Mouse (Mus musculus): ENCODE data around the gene Ctsk.

Gene Ctsk

GRCm38 (mm10) chr3:95499024-95499423 is at the start of gene Ctsk:
TSS of gene Ctsk (plus strand) at chr3:95499256.
- no peaks in the 10 kb centered on the region for H3K36me3 ChIP-seq (ENCODE audit: control insufficient read depth, insufficient read depth, low read length, poor library complexity, severe bottlenecking)
- DNase-seq (ENCODE audit: low read depth, low spot score) = no peak
- no peaks in the 10 kb centered on the region; the same call in 1 of the 2 replicates for H3K27me3 ChIP-seq (ENCODE audit: control insufficient read depth, insufficient read depth, low read length, poor library complexity, severe bottlenecking)

GRCm38 (mm10) chr3:95450408-95450807 is 48.6 kb upstream of the Ctsk start:
- peaks cover 8% of the 10 kb centered on the region for H3K36me3 ChIP-seq (ENCODE audit: control insufficient read depth, insufficient read depth, low read length, poor library complexity, severe bottlenecking)
- peak; percentile 81 for DNase-seq (ENCODE audit: low read depth, low spot score)
- no peaks in the 10 kb centered on the region for H3K27me3 ChIP-seq (ENCODE audit: control insufficient read depth, insufficient read depth, low read length, poor library complexity, severe bottlenecking)

- peaks cover 8% of the 10 kb centered on the region for H3K36me3 ChIP-seq (ENCODE audit: control insufficient read depth, insufficient read depth, low read length, poor library complexity, severe bottlenecking)
- no peak for DNase-seq (ENCODE audit: low read depth, low spot score)
- H3K27me3 ChIP-seq (ENCODE audit: control insufficient read depth, insufficient read depth, low read length, poor library complexity, severe bottlenecking) = no peaks in the 10 kb centered on the region
Measured at GRCm38 (mm10) chr3:95450915-95451314, 48.1 kb upstream of the Ctsk start.

- Histone ChIP-seq H3K27me3 (ENCODE audit: control insufficient read depth, insufficient read depth, low read length, poor library complexity, severe bottlenecking) (no peaks in the 10 kb centered on the region), H3K36me3 (ENCODE audit: control insufficient read depth, insufficient read depth, low read length, poor library complexity, severe bottlenecking) (peaks cover 11% of the 10 kb centered on the region)
- DNase-seq (ENCODE audit: low read depth, low spot score) = no peak
Measured at GRCm38 (mm10) chr3:95456367-95456766, 42.7 kb upstream of the Ctsk start.

- H3K36me3 ChIP-seq (ENCODE audit: control insufficient read depth, insufficient read depth, low read length, poor library complexity, severe bottlenecking) = peaks cover 8% of the 10 kb centered on the region; the same call in 1 of the 2 replicates
- no peak for DNase-seq (ENCODE audit: low read depth, low spot score)
- H3K27me3 ChIP-seq (ENCODE audit: control insufficient read depth, insufficient read depth, low read length, poor library complexity, severe bottlenecking) = no peaks in the 10 kb centered on the region
Measured at GRCm38 (mm10) chr3:95457758-95458157, 41.3 kb upstream of the Ctsk start.

GRCm38 (mm10) chr3:95459381-95459780 is 39.7 kb upstream of the Ctsk start:
- no peak for DNase-seq (ENCODE audit: low read depth, low spot score)
- no peaks in the 10 kb centered on the region for H3K27me3 ChIP-seq (ENCODE audit: control insufficient read depth, insufficient read depth, low read length, poor library complexity, severe bottlenecking)
- H3K36me3 ChIP-seq (ENCODE audit: control insufficient read depth, insufficient read depth, low read length, poor library complexity, severe bottlenecking) = 0 out of 2 replicates have a peak, but pooled peaks cover 4% of the 10 kb centered on the region

- DNase-seq (ENCODE audit: low read depth, low spot score) = no peak
- H3K27me3 ChIP-seq (ENCODE audit: control insufficient read depth, insufficient read depth, low read length, poor library complexity, severe bottlenecking) = no peaks in the 10 kb centered on the region
Measured at GRCm38 (mm10) chr3:95463852-95464251, 35.2 kb upstream of the Ctsk start.

GRCm38 (mm10) chr3:95478966-95479365 is 20.1 kb upstream of the Ctsk start:
- H3K36me3 ChIP-seq (ENCODE audit: control insufficient read depth, insufficient read depth, low read length, poor library complexity, severe bottlenecking) = peaks cover 13% of the 10 kb centered on the region; the same call in 1 of the 2 replicates
- DNase-seq (ENCODE audit: low read depth, low spot score) = no peak
- no peaks in the 10 kb centered on the region for H3K27me3 ChIP-seq (ENCODE audit: control insufficient read depth, insufficient read depth, low read length, poor library complexity, severe bottlenecking)

More at GRCm38 (mm10) chr3:95463852-95464251, 35.2 kb upstream of the Ctsk start:
- H3K36me3 ChIP-seq (ENCODE audit: control insufficient read depth, insufficient read depth, low read length, poor library complexity, severe bottlenecking) = 0 out of 2 replicates have a peak, but pooled peaks cover 2% of the 10 kb centered on the region

GRCm38 (mm10) chr3:95486421-95486820 is 12.6 kb upstream of the Ctsk start:
- no peaks in the 10 kb centered on the region for H3K27me3 ChIP-seq (ENCODE audit: control insufficient read depth, insufficient read depth, low read length, poor library complexity, severe bottlenecking)
- H3K36me3 ChIP-seq (ENCODE audit: control insufficient read depth, insufficient read depth, low read length, poor library complexity, severe bottlenecking) = peaks cover 18% of the 10 kb centered on the region
- no peak for DNase-seq (ENCODE audit: low read depth, low spot score)

GRCm38 (mm10) chr3:95488679-95489078 is 10.4 kb upstream of the Ctsk start:
- no peak for DNase-seq (ENCODE audit: low read depth, low spot score)

GRCm38 (mm10) chr3:95490238-95490637 is 8.8 kb upstream of the Ctsk start:
- DNase-seq (ENCODE audit: low read depth, low spot score) = no peak
- no peaks in the 10 kb centered on the region for H3K27me3 ChIP-seq (ENCODE audit: control insufficient read depth, insufficient read depth, low read length, poor library complexity, severe bottlenecking)

More at GRCm38 (mm10) chr3:95488679-95489078, 10.4 kb upstream of the Ctsk start:
- H3K27me3 ChIP-seq (ENCODE audit: control insufficient read depth, insufficient read depth, low read length, poor library complexity, severe bottlenecking) = no peaks in the 10 kb centered on the region
- peaks cover 19% of the 10 kb centered on the region for H3K36me3 ChIP-seq (ENCODE audit: control insufficient read depth, insufficient read depth, low read length, poor library complexity, severe bottlenecking)

GRCm38 (mm10) chr3:95494342-95494741 is 4.7 kb upstream of the Ctsk start:
- peaks cover 10% of the 10 kb centered on the region for H3K36me3 ChIP-seq (ENCODE audit: control insufficient read depth, insufficient read depth, low read length, poor library complexity, severe bottlenecking)
- DNase-seq (ENCODE audit: low read depth, low spot score) = peak; percentile 75
- no peaks in the 10 kb centered on the region for H3K27me3 ChIP-seq (ENCODE audit: control insufficient read depth, insufficient read depth, low read length, poor library complexity, severe bottlenecking)

More at GRCm38 (mm10) chr3:95490238-95490637, 8.8 kb upstream of the Ctsk start:
- peaks cover 19% of the 10 kb centered on the region for H3K36me3 ChIP-seq (ENCODE audit: control insufficient read depth, insufficient read depth, low read length, poor library complexity, severe bottlenecking)

GRCm38 (mm10) chr3:95498229-95498628 is 827 bp upstream of the Ctsk start:
- Histone ChIP-seq H3K27me3 (ENCODE audit: control insufficient read depth, insufficient read depth, low read length, poor library complexity, severe bottlenecking) (no peaks in the 10 kb centered on the region; the same call in 1 of the 2 replicates), H3K36me3 (ENCODE audit: control insufficient read depth, insufficient read depth, low read length, poor library complexity, severe bottlenecking) (peaks cover 2% of the 10 kb centered on the region; the same call in 1 of the 2 replicates)
- no peak for DNase-seq (ENCODE audit: low read depth, low spot score)

GRCm38 (mm10) chr3:95499496-95500140 is 562 bp downstream of the Ctsk start:
- DNase-seq (ENCODE audit: low read depth, low spot score) = no peak
- Histone ChIP-seq H3K36me3 (ENCODE audit: control insufficient read depth, insufficient read depth, low read length, poor library complexity, severe bottlenecking) (no peaks in the 10 kb centered on the region), H3K27me3 (ENCODE audit: control insufficient read depth, insufficient read depth, low read length, poor library complexity, severe bottlenecking) (no peaks in the 10 kb centered on the region; the same call in 1 of the 2 replicates)

- no peaks in the 10 kb centered on the region; the same call in 1 of the 2 replicates for H3K27me3 ChIP-seq (ENCODE audit: control insufficient read depth, insufficient read depth, low read length, poor library complexity, severe bottlenecking)
- DNase-seq (ENCODE audit: low read depth, low spot score) = no peak
- H3K36me3 ChIP-seq (ENCODE audit: control insufficient read depth, insufficient read depth, low read length, poor library complexity, severe bottlenecking) = no peaks in the 10 kb centered on the region
Measured at GRCm38 (mm10) chr3:95502312-95502711, 3.3 kb downstream of the Ctsk start.

Data from splenic B cell, adult 2 months (primary cell).